Mouse (Mus musculus): Measurements from ENCODE around the gene Klk12. TPM values are rescaled to one million over a fixed set of nuclear protein-coding genes. Genes with fewer than 3 reads are reported as not detected.

The Klk12 gene
- total and polyA plus RNA-seq, 2 experiments from 2014 or later, result not detected

GRCm38 (mm10) chr7:43777423-43777822, 8.7 kb downstream of the Klk12 start:
- Histone ChIP-seq H3K4me2 (ENCODE audit: low read depth, low read length, poor library complexity, severe bottlenecking) (no peak overlapping the region), H3K4me3 (ENCODE audit: low read depth, low read length) (no peak overlapping the region), H3K9ac (replicated peaks; ENCODE audit: low read length, poor library complexity, severe bottlenecking) (no peak overlapping the region), H3K27me3 (ENCODE audit: insufficient read depth, low read length) (no peaks in the 10 kb centered on the region), H3K27ac (ENCODE audit: low read depth, low read length) (no peak overlapping the region), H3K4me1 (ENCODE audit: insufficient read depth, low read length) (0 out of 2 replicates have a peak, but pooled peaks cover under 1% of the 10 kb centered on the region), H3K9me3 (ENCODE audit: low read length) (no peaks in the 10 kb centered on the region), H3K36me3 (ENCODE audit: insufficient read depth, low read length) (no peaks in the 10 kb centered on the region)
- 87% methylated on average over 12 of the region's 12 CpGs for WGBS
- DNase-seq (ENCODE audit: low spot score) (no peak), ATAC-seq (ENCODE audit: low FRiP score) (no peak)
- TF ChIP-seq CTCF (IDR thresholded peaks at IDR 0.05), result no peak

GRCm38 (mm10) chr7:43778176-43778970, 9.7 kb downstream of the Klk12 start:
- Histone ChIP-seq H3K4me3 (ENCODE audit: low read depth, low read length) (no peak overlapping the region), H3K9ac (replicated peaks; ENCODE audit: low read length, poor library complexity, severe bottlenecking) (no peak overlapping the region), H3K27me3 (ENCODE audit: insufficient read depth, low read length) (0 out of 2 replicates have a peak, but pooled peaks cover 2% of the 10 kb centered on the region), H3K36me3 (ENCODE audit: insufficient read depth, low read length) (no peaks in the 10 kb centered on the region), H3K9me3 (ENCODE audit: low read length) (no peaks in the 10 kb centered on the region), H3K4me1 (ENCODE audit: insufficient read depth, low read length) (0 out of 2 replicates have a peak, but pooled peaks cover 4% of the 10 kb centered on the region), H3K27ac (ENCODE audit: low read depth, low read length) (no peak overlapping the region), H3K4me2 (ENCODE audit: low read depth, low read length, poor library complexity, severe bottlenecking) (no peak overlapping the region)
- DNase-seq (ENCODE audit: low spot score), result no peak
- ATAC-seq (ENCODE audit: low FRiP score), result no peak
- TF ChIP-seq CTCF (IDR thresholded peaks at IDR 0.05), result no peak
- WGBS, result 87% methylated on average over 10 of the region's 10 CpGs

GRCm38 (mm10) chr7:43780241-43780640, 11.5 kb downstream of the Klk12 start:
- DNase-seq (ENCODE audit: low spot score) (no peak), ATAC-seq (ENCODE audit: low FRiP score) (no peak)
- no peak overlapping the region for H3K27ac ChIP-seq (ENCODE audit: low read depth, low read length)
- no peaks in the 10 kb centered on the region for H3K9me3 ChIP-seq (ENCODE audit: low read length)
- 0 out of 2 replicates have a peak, but pooled peaks cover 4% of the 10 kb centered on the region for H3K4me1 ChIP-seq (ENCODE audit: insufficient read depth, low read length)
- TF ChIP-seq CTCF (IDR thresholded peaks at IDR 0.05), result no peak
- 80% methylated on average over 6 of the region's 6 CpGs for WGBS
- H3K36me3 ChIP-seq (ENCODE audit: insufficient read depth, low read length), result no peaks in the 10 kb centered on the region
- H3K4me2 ChIP-seq (ENCODE audit: low read depth, low read length, poor library complexity, severe bottlenecking), result no peak overlapping the region
- H3K4me3 ChIP-seq (ENCODE audit: low read depth, low read length), result no peak overlapping the region
- 0 out of 2 replicates have a peak, but pooled peaks cover 5% of the 10 kb centered on the region for H3K27me3 ChIP-seq (ENCODE audit: insufficient read depth, low read length)
- no peak overlapping the region for H3K9ac ChIP-seq (replicated peaks; ENCODE audit: low read length, poor library complexity, severe bottlenecking)

- Histone ChIP-seq H3K27ac (ENCODE audit: low read depth, low read length) (no peak within 1 kb of the TSS), H3K4me3 (ENCODE audit: low read depth, low read length) (no peak within 1 kb of the TSS), H3K4me2 (ENCODE audit: low read depth, low read length, poor library complexity, severe bottlenecking) (no peak within 1 kb of the TSS), H3K9me3 (ENCODE audit: low read length) (no peaks in the 10 kb centered on the region), H3K4me1 (ENCODE audit: insufficient read depth, low read length) (0 out of 2 replicates have a peak, but pooled peaks cover 4% of the 10 kb centered on the region), H3K9ac (replicated peaks; ENCODE audit: low read length, poor library complexity, severe bottlenecking) (no peak within 1 kb of the TSS), H3K27me3 (ENCODE audit: insufficient read depth, low read length) (0 out of 2 replicates have a peak, but pooled peaks cover 5% of the 10 kb centered on the region), H3K36me3 (ENCODE audit: insufficient read depth, low read length) (no peaks in the 10 kb centered on the region)
- DNase-seq (ENCODE audit: low spot score) (no peak), ATAC-seq (ENCODE audit: low FRiP score) (no peak)
- TF ChIP-seq CTCF (IDR thresholded peaks at IDR 0.05), result no peak
- 52% methylated on average over 5 of the region's 5 CpGs for WGBS
Observed at GRCm38 (mm10) chr7:43780746-43781145, 12.0 kb downstream of the Klk12 start, which contains the start of gene Klk10. Klk10 (plus strand) TSS chr7:43781035.

- WGBS, result 94% methylated on average over 10 of the region's 11 CpGs
- no peak for DNase-seq (ENCODE audit: low spot score)
- Histone ChIP-seq H3K9ac (replicated peaks; ENCODE audit: low read length, poor library complexity, severe bottlenecking) (no peak overlapping the region), H3K27ac (ENCODE audit: low read depth, low read length) (no peak overlapping the region), H3K4me1 (ENCODE audit: insufficient read depth, low read length) (0 out of 2 replicates have a peak, but pooled peaks cover 4% of the 10 kb centered on the region), H3K4me2 (ENCODE audit: low read depth, low read length, poor library complexity, severe bottlenecking) (no peak overlapping the region), H3K27me3 (ENCODE audit: insufficient read depth, low read length) (0 out of 2 replicates have a peak, but pooled peaks cover 5% of the 10 kb centered on the region), H3K9me3 (ENCODE audit: low read length) (no peaks in the 10 kb centered on the region), H3K4me3 (ENCODE audit: low read depth, low read length) (no peak overlapping the region), H3K36me3 (ENCODE audit: insufficient read depth, low read length) (no peaks in the 10 kb centered on the region)
- ATAC-seq (ENCODE audit: low FRiP score), result no peak
- TF ChIP-seq CTCF (IDR thresholded peaks at IDR 0.05), result no peak
Observed at GRCm38 (mm10) chr7:43781541-43781940, 12.8 kb downstream of the Klk12 start.
